Mouse (Mus musculus): ENCODE measurements around the gene Neu3. TPM values are rescaled to one million over a fixed set of nuclear protein-coding genes. Genes with fewer than 3 reads are reported as not detected.

The Neu3 gene
- total and polyA plus RNA-seq, 3 experiments, result 8.5 to 11.5 (median 11.0) TPM

- H3K9ac ChIP-seq (ENCODE audit: insufficient read depth, low read depth), result no peak overlapping the region
- TF ChIP-seq KAT2A (IDR thresholded peaks at IDR 0.05; ENCODE audit: insufficient replicate concordance, low read length), result no peak
- no peak for TF ChIP-seq BHLHE40 (IDR thresholded peaks at IDR 0.05; ENCODE audit: low read depth, low read length)
- TF ChIP-seq JUND (conservative IDR thresholded peaks at IDR 0.05; ENCODE audit: low read depth, low read length), result no peak
- no peak for TF ChIP-seq ZNF384 (IDR thresholded peaks at IDR 0.05; ENCODE audit: low read depth, low read length)
- TF ChIP-seq CTCF (conservative IDR thresholded peaks at IDR 0.05 in 1 of 2, IDR thresholded peaks at IDR 0.05 in 1 of 2; ENCODE audit: low read depth in 2 of 2, low read length in 2 of 2), result no peak
- no peak for TF ChIP-seq E2F4 (IDR thresholded peaks at IDR 0.05; ENCODE audit: insufficient replicate concordance, low read depth, low read length)
- TF ChIP-seq IRF4 (IDR thresholded peaks at IDR 0.05; ENCODE audit: low read depth, low read length), result no peak
- TF ChIP-seq ZKSCAN1 (IDR thresholded peaks at IDR 0.05; ENCODE audit: borderline replicate concordance, low read depth, low read length), result no peak
- no peak for TF ChIP-seq MXI1 (IDR thresholded peaks at IDR 0.05; ENCODE audit: low read depth, low read length)
- no peak for TF ChIP-seq SIN3A (IDR thresholded peaks at IDR 0.05; ENCODE audit: low read length)
- no peak for TF ChIP-seq MYC (IDR thresholded peaks at IDR 0.05; ENCODE audit: low read depth, low read length)
- TF ChIP-seq MEF2A (IDR thresholded peaks at IDR 0.05; ENCODE audit: borderline replicate concordance, low read depth, low read length), result no peak
- TF ChIP-seq HCFC1 (IDR thresholded peaks at IDR 0.05; ENCODE audit: low read depth, low read length), result no peak
- H3K4me2 ChIP-seq (ENCODE audit: insufficient read depth, low read depth, poor library complexity, severe bottlenecking), result no peak overlapping the region
- no peak for DNase-seq (ENCODE audit: extremely low read depth)
- H3K4me1 ChIP-seq (ENCODE audit: control insufficient read depth in 1 of 2, insufficient read depth in 2 of 2), result peaks cover 0 to 4% of the 10 kb centered on the region in 2 experiments; a peak in 1 of 4 replicates
- H3K27me3 ChIP-seq (replicated peaks), result no peaks in the 10 kb centered on the region
- H3K36me3 ChIP-seq (replicated peaks in 1 of 2; ENCODE audit: control insufficient read depth in 1 of 2, insufficient read depth in 1 of 2, low read length in 1 of 2), result no peaks in the 10 kb centered on the region
- in situ Hi-C loops (cut with MboI; ENCODE audit: low pct_ligation_motif_present, low pct_unique_long_range_greater_than_20kb, low sequenced_read_pairs) (loop anchor here (5.0 kb wide), 1 partner anchor 259 kb away; no protein-coding TSS in a partner anchor), dilution Hi-C loops (cut with MboI; ENCODE audit: extremely low pct_ligation_motif_present, extremely low pct_unique_long_range_greater_than_20kb, low sequenced_read_pairs) (no loop called here)
- H3K27ac ChIP-seq (ENCODE audit: insufficient read depth, low read depth), result no peak overlapping the region
- H3K9me3 ChIP-seq (replicated peaks; ENCODE audit: low read length), result no peaks in the 10 kb centered on the region
- no peak overlapping the region for H3K4me3 ChIP-seq (replicated peaks in 1 of 3; ENCODE audit: low read depth in 2 of 3, low read length in 2 of 3, poor library complexity in 1 of 3)
- no peaks in the 10 kb centered on the region for H3K79me2 ChIP-seq (replicated peaks; ENCODE audit: control insufficient read depth, extremely low read depth, insufficient read depth, poor library complexity, severe bottlenecking)
These were observed 47.7 kb upstream of the Neu3 start for GRCm38 (mm10) chr7:99875891-99876290.

GRCm38 (mm10) chr7:99873965-99874364, 45.7 kb upstream of the Neu3 start:
- H3K27me3 ChIP-seq (replicated peaks), result no peaks in the 10 kb centered on the region
- H3K36me3 ChIP-seq (replicated peaks in 1 of 2; ENCODE audit: control insufficient read depth in 1 of 2, insufficient read depth in 1 of 2, low read length in 1 of 2), result no peaks in the 10 kb centered on the region
- DNase-seq (ENCODE audit: extremely low read depth), result no peak
- H3K4me1 ChIP-seq (ENCODE audit: control insufficient read depth in 1 of 2, insufficient read depth in 2 of 2), result peaks cover 9 to 23% of the 10 kb centered on the region in 2 experiments
- H3K79me2 ChIP-seq (replicated peaks; ENCODE audit: control insufficient read depth, extremely low read depth, insufficient read depth, poor library complexity, severe bottlenecking), result no peaks in the 10 kb centered on the region
- in situ Hi-C loops (cut with MboI; ENCODE audit: low pct_ligation_motif_present, low pct_unique_long_range_greater_than_20kb, low sequenced_read_pairs), result loop anchor here (5.0 kb wide), 1 partner anchor 62 kb away; no protein-coding TSS in a partner anchor
- dilution Hi-C loops (cut with MboI; ENCODE audit: extremely low pct_ligation_motif_present, extremely low pct_unique_long_range_greater_than_20kb, low sequenced_read_pairs), result no loop called here
- TF ChIP-seq SIN3A (IDR thresholded peaks at IDR 0.05; ENCODE audit: low read length) (no peak), SMC3 (IDR thresholded peaks at IDR 0.05; ENCODE audit: low read depth, low read length) (no peak), CTCF (conservative IDR thresholded peaks at IDR 0.05 in 1 of 2, IDR thresholded peaks at IDR 0.05 in 1 of 2; ENCODE audit: low read depth in 2 of 2, low read length in 2 of 2) (no peak), TCF12 (IDR thresholded peaks at IDR 0.05; ENCODE audit: low read depth, low read length) (no peak), MAFK (IDR thresholded peaks at IDR 0.05; ENCODE audit: insufficient replicate concordance, low read length) (no peak), POLR2A (IDR thresholded peaks at IDR 0.05; ENCODE audit: low read depth, low read length) (no peak), USF2 (conservative IDR thresholded peaks at IDR 0.05; ENCODE audit: low read depth, low read length) (no peak), ZC3H11A (IDR thresholded peaks at IDR 0.05; ENCODE audit: low read depth, low read length) (no peak), MXI1 (IDR thresholded peaks at IDR 0.05; ENCODE audit: low read depth, low read length) (no peak)
- no peak overlapping the region for H3K9ac ChIP-seq (ENCODE audit: insufficient read depth, low read depth)
- H3K4me3 ChIP-seq (replicated peaks in 1 of 3; ENCODE audit: low read depth in 2 of 3, low read length in 2 of 3, poor library complexity in 1 of 3), result no peak overlapping the region
- H3K27ac ChIP-seq (ENCODE audit: insufficient read depth, low read depth), result no peak overlapping the region
- no peaks in the 10 kb centered on the region for H3K9me3 ChIP-seq (replicated peaks; ENCODE audit: low read length)
- no peak overlapping the region for H3K4me2 ChIP-seq (ENCODE audit: insufficient read depth, low read depth, poor library complexity, severe bottlenecking)

Measured in CH12.LX (cell line).